Comparison of ENCODE assay signal across 27 mouse cellular contexts in genomic region chr10:109874652-109875311, GRCm38 (mm10).
DNase-seq lines count a peak whose midpoint lies in the region; ATAC-seq lines count a peak whose summit lies in the region.
"Had no signal": no experiment of that assay in that cellular context is flagged by ENCODE, and none has a peak within 500 bp of the region (broad histone marks: within the 10 kb centered on the region; RNA-seq: fewer than 3 reads in every experiment).

No protein-coding gene starts in this region.

- DNase-seq in embryonic facial prominence, embryonic 11.5 days (ENCODE audit: low spot score) = peak; percentile 46
- DNase-seq in embryonic facial prominence, embryonic 10.5 days (ENCODE audit: low spot score) = no peak
- peak; percentile 19 for DNase-seq in kidney, postnatal 14 days
- no peak for DNase-seq in kidney, adult 11 months
- no peak for DNase-seq in neural tube, embryonic 11.5 days (ENCODE audit: low spot score)
- DNase-seq in neural tube, embryonic 10.5 days (ENCODE audit: extremely low spot score, low spot score) = no peak
- DNase-seq in mesoderm, embryonic 11.5 days (ENCODE audit: low read depth, low spot score) = peak; percentile 26
- DNase-seq: adrenal gland, postnatal 14 days; cerebellum, adult 11 months; cerebellum, adult 9-10 months; cerebellum, postnatal 36 days; gastrocnemius, postnatal 25 days; heart, adult 11 months; kidney, adult 8-10 months; right cerebral cortex, postnatal 14 days; thymus, postnatal 4 days had no signal

- no peak for ATAC-seq in embryonic facial prominence, embryonic 11.5 days (replicated peaks; ENCODE audit: insufficient number of reproducible peaks, low FRiP score, low TSS enrichment, low read depth)
- peak; percentile 52; the same call in 1 of the 2 replicates for ATAC-seq in neural tube, embryonic 11.5 days (ENCODE audit: insufficient read depth, low FRiP score, low TSS enrichment)
- ATAC-seq: forebrain, embryonic 15.5 days; hindbrain, embryonic 16.5 days; lung, postnatal 0 days had no signal

- no peak overlapping the region for H3K27ac ChIP-seq in embryonic facial prominence, embryonic 11.5 days (replicated peaks; ENCODE audit: low read depth, low read length)
- H3K27ac ChIP-seq in embryonic facial prominence, embryonic 10.5 days (replicated peaks) = no peak overlapping the region
- H3K27ac ChIP-seq in neural tube, embryonic 11.5 days (ENCODE audit: low read depth, low read length) = no peak overlapping the region
- H3K27ac ChIP-seq: embryonic facial prominence, embryonic 12.5 days; forebrain, embryonic 10.5 days; forebrain, embryonic 15.5 days; heart, embryonic 10.5 days; heart, embryonic 15.5 days; left cerebral cortex, adult 2 months; limb, embryonic 12.5 days; liver, embryonic 15.5 days had no signal

- H3K4me1 ChIP-seq in embryonic facial prominence, embryonic 11.5 days (ENCODE audit: control insufficient read depth, insufficient read depth, low read length) = no peaks in the 10 kb centered on the region
- peaks cover 6% of the 10 kb centered on the region for H3K4me1 ChIP-seq in embryonic facial prominence, embryonic 10.5 days
- H3K4me1 ChIP-seq in neural tube, embryonic 11.5 days (ENCODE audit: control insufficient read depth, insufficient read depth, low read length) = no peaks in the 10 kb centered on the region
- H3K4me1 ChIP-seq: embryonic facial prominence, embryonic 12.5 days; forebrain, embryonic 15.5 days; heart, embryonic 10.5 days; heart, embryonic 15.5 days; limb, embryonic 12.5 days; liver, embryonic 15.5 days had no signal

- WGBS in embryonic facial prominence, embryonic 11.5 days = 42% methylated on average over 5 of the region's 5 CpGs
- WGBS in embryonic facial prominence, embryonic 10.5 days = 52% methylated on average over 5 of the region's 5 CpGs
- 52% methylated on average over 5 of the region's 5 CpGs for WGBS in neural tube, embryonic 11.5 days

- no peak overlapping the region for H3K4me3 ChIP-seq in embryonic facial prominence, embryonic 11.5 days (ENCODE audit: low read depth, low read length)
- no peak overlapping the region for H3K4me3 ChIP-seq in embryonic facial prominence, embryonic 10.5 days
- H3K4me3 ChIP-seq in neural tube, embryonic 11.5 days (ENCODE audit: low read depth, low read length) = no peak overlapping the region
- H3K4me3 ChIP-seq: embryonic facial prominence, embryonic 12.5 days; forebrain, embryonic 10.5 days; forebrain, embryonic 15.5 days; heart, embryonic 10.5 days; heart, embryonic 15.5 days; left cerebral cortex, adult 2 months; limb, embryonic 12.5 days; liver, embryonic 15.5 days had no signal

- H3K9ac ChIP-seq in embryonic facial prominence, embryonic 11.5 days (replicated peaks; ENCODE audit: low read length) = no peak overlapping the region
- H3K9ac ChIP-seq in neural tube, embryonic 11.5 days (ENCODE audit: low read length) = no peak overlapping the region
- H3K9ac ChIP-seq: embryonic facial prominence, embryonic 12.5 days; forebrain, embryonic 15.5 days; heart, embryonic 15.5 days; limb, embryonic 12.5 days; liver, embryonic 15.5 days had no signal

- no peaks in the 10 kb centered on the region for H3K9me3 ChIP-seq in embryonic facial prominence, embryonic 11.5 days (replicated peaks; ENCODE audit: control insufficient read depth, low read length)
- H3K9me3 ChIP-seq in embryonic facial prominence, embryonic 10.5 days = no peaks in the 10 kb centered on the region
- no peaks in the 10 kb centered on the region for H3K9me3 ChIP-seq in neural tube, embryonic 11.5 days (ENCODE audit: control insufficient read depth, low read length)
- H3K9me3 ChIP-seq: embryonic facial prominence, embryonic 12.5 days; forebrain, embryonic 10.5 days; forebrain, embryonic 15.5 days; heart, embryonic 10.5 days; heart, embryonic 15.5 days; limb, embryonic 12.5 days; liver, embryonic 15.5 days had no signal

- no peak overlapping the region for H3K4me2 ChIP-seq in embryonic facial prominence, embryonic 11.5 days (ENCODE audit: low read depth, low read length)
- H3K4me2 ChIP-seq in neural tube, embryonic 11.5 days (ENCODE audit: low read depth) = no peak overlapping the region
- H3K4me2 ChIP-seq: embryonic facial prominence, embryonic 12.5 days; forebrain, embryonic 15.5 days; heart, embryonic 15.5 days; limb, embryonic 12.5 days; liver, embryonic 15.5 days; midbrain, embryonic 11.5 days had no signal

- H3K27me3 ChIP-seq in embryonic facial prominence, embryonic 11.5 days (ENCODE audit: control insufficient read depth, insufficient read depth, low read length) = no peaks in the 10 kb centered on the region
- H3K27me3 ChIP-seq in embryonic facial prominence, embryonic 10.5 days (replicated peaks; ENCODE audit: low read depth, poor library complexity, severe bottlenecking) = no peaks in the 10 kb centered on the region
- H3K27me3 ChIP-seq in neural tube, embryonic 11.5 days (ENCODE audit: control insufficient read depth, insufficient read depth, low read length) = no peaks in the 10 kb centered on the region
- H3K27me3 ChIP-seq: embryonic facial prominence, embryonic 12.5 days; forebrain, embryonic 15.5 days; heart, embryonic 15.5 days; limb, embryonic 12.5 days; liver, embryonic 15.5 days had no signal

- no peaks in the 10 kb centered on the region for H3K36me3 ChIP-seq in embryonic facial prominence, embryonic 11.5 days (replicated peaks; ENCODE audit: control insufficient read depth, insufficient read depth, low read depth, low read length)
- H3K36me3 ChIP-seq in embryonic facial prominence, embryonic 10.5 days (replicated peaks) = no peaks in the 10 kb centered on the region
- no peaks in the 10 kb centered on the region for H3K36me3 ChIP-seq in neural tube, embryonic 11.5 days (ENCODE audit: control insufficient read depth, insufficient read depth, low read length)
- H3K36me3 ChIP-seq: embryonic facial prominence, embryonic 12.5 days; forebrain, embryonic 10.5 days; forebrain, embryonic 15.5 days; heart, embryonic 10.5 days; heart, embryonic 15.5 days; limb, embryonic 12.5 days; liver, embryonic 15.5 days had no signal

Comparison
In these comparisons a context has a peak if more than half of its experiments do, and no peak if none do; other contexts are left out.
1. DNase-seq: peak in embryonic facial prominence, embryonic 11.5 days (single experiment), kidney, postnatal 14 days (single experiment) and mesoderm, embryonic 11.5 days (single experiment); none in embryonic facial prominence, embryonic 10.5 days (single experiment), kidney, adult 11 months (single experiment), neural tube, embryonic 11.5 days (single experiment) and neural tube, embryonic 10.5 days (single experiment).